Mouse (Mus musculus) hindbrain, embryonic 12.5 days (tissue): ENCODE data around the gene Cirbp. TPM values are rescaled to one million over a fixed set of nuclear protein-coding genes. Genes with fewer than 3 reads are reported as not detected.
A peak's percentile ranks its signal among the peaks of the same experiment; 100 is the strongest.

Experiments
- ATAC-seq: fragments of 200-750 bp; cut with Nextera tagmentation; 2 replicates; pipeline ENCODE4 v1.8.0; 2017; ENCODE audit warnings: moderate TSS enrichment; ENCODE audit not compliant: low FRiP score
- H3K27ac ChIP-seq: fragments of 300-500 bp; sonication (generic); 2 replicates; pipeline ENCODE4 v1.5.1; 2016; ENCODE audit warnings: mild to moderate bottlenecking
- H3K27me3 ChIP-seq: fragments of 300-500 bp; sonication (generic); 2 replicates; pipeline ENCODE4 v1.6.1; 2016; ENCODE audit warnings: mild to moderate bottlenecking
- H3K36me3 ChIP-seq: fragments of 300-500 bp; sonication (generic); 2 replicates; pipeline ENCODE4 v1.6.1; 2016; ENCODE audit warnings: mild to moderate bottlenecking
- H3K4me1 ChIP-seq: fragments of 300-500 bp; sonication (generic); 2 replicates; pipeline ENCODE4 v1.6.1; 2016
- H3K4me2 ChIP-seq: fragments of 300-500 bp; sonication (generic); replicated peaks from 2 replicates; pipeline ENCODE4 v1.6.1; 2016; ENCODE audit warnings: mild to moderate bottlenecking
- H3K4me3 ChIP-seq: fragments of 300-500 bp; sonication (generic); 2 replicates; pipeline ENCODE4 v1.5.1; 2016; ENCODE audit warnings: mild to moderate bottlenecking
- H3K9ac ChIP-seq: fragments of 300-500 bp; sonication (generic); 2 replicates; pipeline ENCODE4 v1.6.1; 2016; ENCODE audit warnings: mild to moderate bottlenecking, moderate library complexity
- H3K9me3 ChIP-seq: fragments of 300-500 bp; sonication (generic); replicated peaks from 2 replicates; pipeline ENCODE4 v1.6.1; 2016; ENCODE audit warnings: mild to moderate bottlenecking
- WGBS: fragments of 180-500 bp; shearing (Covaris S2); methylation state at CpG from one replicate; pipeline ENCODE4 v1.1.7; 2016; 5-methylcytosine and 5-hydroxymethylcytosine counted together
- polyA plus RNA-seq: library from polyadenylated mRNA; unstranded; fragments of >200 nt; fragmentation: Nextera tagmentation; extraction: Ambion mirVana; gene quantifications from 2 replicates; pipeline ENCODE4 v1.2.1, GENCODE M21; 2016

Gene Cirbp
- polyA plus RNA-seq, 1 experiment from 2014 or later, result 235 TPM

- Histone ChIP-seq H3K4me1 (peaks cover 51% of the 10 kb centered on the region), H3K9me3 (no peaks in the 10 kb centered on the region), H3K27ac (peak overlapping the region; percentile 96), H3K27me3 (peaks cover 31% of the 10 kb centered on the region), H3K4me3 (peak overlapping the region; percentile 72), H3K4me2 (peak overlapping the region; percentile 96), H3K9ac (peak overlapping the region; percentile 96), H3K36me3 (peaks cover 33% of the 10 kb centered on the region)
- 2% methylated on average over 10 of the region's 10 CpGs for WGBS
- peak; percentile 0 for ATAC-seq
Measured at GRCm38 (mm10) chr10:80139439-80139775, 26.4 kb upstream of the Cirbp start.

- Histone ChIP-seq H3K4me3 (0 out of 2 replicates have a peak overlapping the region, but pooled peaks have one; percentile 72), H3K27ac (no peak overlapping the region), H3K9me3 (no peaks in the 10 kb centered on the region), H3K4me1 (peaks cover 51% of the 10 kb centered on the region), H3K9ac (no peak overlapping the region), H3K27me3 (peaks cover 24% of the 10 kb centered on the region), H3K36me3 (peaks cover 33% of the 10 kb centered on the region), H3K4me2 (no peak overlapping the region)
- WGBS, result 74% methylated on average over 11 of the region's 11 CpGs
- no peak for ATAC-seq
Measured at GRCm38 (mm10) chr10:80139975-80140665, 25.7 kb upstream of the Cirbp start.

GRCm38 (mm10) chr10:80140666-80141035 lies 25.1 kb upstream of the Cirbp start, which contains the start of gene Cbarp:
TSS of gene Cbarp (minus strand) at chr10:80140835.
- Histone ChIP-seq H3K4me1 (peaks cover 54% of the 10 kb centered on the region), H3K9ac (peak within 1 kb of the TSS; percentile 59), H3K9me3 (no peaks in the 10 kb centered on the region), H3K27me3 (peaks cover 19% of the 10 kb centered on the region), H3K4me3 (peak within 1 kb of the TSS; percentile 72), H3K4me2 (peak within 1 kb of the TSS; percentile 96), H3K36me3 (peaks cover 30% of the 10 kb centered on the region), H3K27ac (peak within 1 kb of the TSS; percentile 96)
- WGBS, result 77% methylated on average over 10 of the region's 10 CpGs
- no peak for ATAC-seq

GRCm38 (mm10) chr10:80141243-80141642 lies 24.5 kb upstream of the Cirbp start:
- Histone ChIP-seq H3K9ac (peak overlapping the region; percentile 59), H3K27me3 (peaks cover 13% of the 10 kb centered on the region), H3K4me1 (peaks cover 58% of the 10 kb centered on the region), H3K9me3 (no peaks in the 10 kb centered on the region), H3K36me3 (peaks cover 24% of the 10 kb centered on the region), H3K4me3 (peak overlapping the region; percentile 64), H3K27ac (peak overlapping the region; percentile 89), H3K4me2 (peak overlapping the region; percentile 89)
- peak; percentile 39 for ATAC-seq
- WGBS, result 0% methylated on average over 29 of the region's 29 CpGs

GRCm38 (mm10) chr10:80141786-80142529 lies 23.8 kb upstream of the Cirbp start:
- peaks cover 20% of the 10 kb centered on the region for H3K36me3 ChIP-seq
- H3K27me3 ChIP-seq, result peaks cover 6% of the 10 kb centered on the region
- H3K9ac ChIP-seq, result peak overlapping the region; percentile 87
- peak; percentile 81 for ATAC-seq
- no peaks in the 10 kb centered on the region for H3K9me3 ChIP-seq
- H3K4me1 ChIP-seq, result peaks cover 52% of the 10 kb centered on the region
- peak overlapping the region; percentile 64 for H3K4me3 ChIP-seq
- 1% methylated on average over 42 of the region's 43 CpGs for WGBS
- H3K4me2 ChIP-seq, result peak overlapping the region; percentile 89
- H3K27ac ChIP-seq, result peak overlapping the region; percentile 89

GRCm38 (mm10) chr10:80142530-80142925 lies 23.3 kb upstream of the Cirbp start:
- peaks cover under 1% of the 10 kb centered on the region; the same call in 1 of the 2 replicates for H3K27me3 ChIP-seq
- H3K9ac ChIP-seq, result peak overlapping the region; percentile 87
- no peaks in the 10 kb centered on the region for H3K9me3 ChIP-seq
- ATAC-seq, result no peak; the same call in 1 of the 2 replicates
- peaks cover 20% of the 10 kb centered on the region for H3K36me3 ChIP-seq
- peaks cover 52% of the 10 kb centered on the region for H3K4me1 ChIP-seq
- H3K4me2 ChIP-seq, result peak overlapping the region; percentile 89
- peak overlapping the region; percentile 64 for H3K4me3 ChIP-seq
- H3K27ac ChIP-seq, result peak overlapping the region; percentile 75
- under 1% methylated on average over 15 of the region's 15 CpGs for WGBS

GRCm38 (mm10) chr10:80143664-80144063 lies 22.1 kb upstream of the Cirbp start:
- 92% methylated on average over 7 of the region's 7 CpGs for WGBS
- H3K4me2 ChIP-seq, result no peak overlapping the region

GRCm38 (mm10) chr10:80144159-80144558 lies 21.6 kb upstream of the Cirbp start:
- WGBS, result 93% methylated on average over 12 of the region's 12 CpGs
- Histone ChIP-seq H3K4me2 (no peak overlapping the region), H3K27ac (0 out of 2 replicates have a peak overlapping the region, but pooled peaks have one; percentile 4), H3K4me1 (peaks cover 45% of the 10 kb centered on the region), H3K27me3 (no peaks in the 10 kb centered on the region), H3K9me3 (no peaks in the 10 kb centered on the region), H3K4me3 (no peak overlapping the region), H3K36me3 (peaks cover 20% of the 10 kb centered on the region), H3K9ac (no peak overlapping the region)
- ATAC-seq, result no peak

More at GRCm38 (mm10) chr10:80143664-80144063, 22.1 kb upstream of the Cirbp start:
- Histone ChIP-seq H3K27ac (0 out of 2 replicates have a peak overlapping the region, but pooled peaks have one; percentile 4), H3K4me3 (no peak overlapping the region), H3K27me3 (no peaks in the 10 kb centered on the region), H3K9me3 (no peaks in the 10 kb centered on the region), H3K9ac (no peak overlapping the region), H3K36me3 (peaks cover 20% of the 10 kb centered on the region), H3K4me1 (peaks cover 46% of the 10 kb centered on the region)
- ATAC-seq, result no peak

- no peak for ATAC-seq
- peaks cover 20% of the 10 kb centered on the region for H3K36me3 ChIP-seq
- 0 out of 2 replicates have a peak overlapping the region, but pooled peaks have one; percentile 31 for H3K27ac ChIP-seq
- peaks cover 40% of the 10 kb centered on the region for H3K4me1 ChIP-seq
- H3K9me3 ChIP-seq, result no peaks in the 10 kb centered on the region
- 71% methylated on average over 20 of the region's 20 CpGs for WGBS
- no peaks in the 10 kb centered on the region for H3K27me3 ChIP-seq
- H3K4me2 ChIP-seq, result 0 out of 2 replicates have a peak overlapping the region, but pooled peaks have one; percentile 0
- H3K4me3 ChIP-seq, result 0 out of 2 replicates have a peak overlapping the region, but pooled peaks have one; percentile 3
- H3K9ac ChIP-seq, result no peak overlapping the region
Measured at GRCm38 (mm10) chr10:80144864-80145838, 20.6 kb upstream of the Cirbp start.

- Histone ChIP-seq H3K4me3 (0 out of 2 replicates have a peak overlapping the region, but pooled peaks have one; percentile 3), H3K9me3 (no peaks in the 10 kb centered on the region), H3K27me3 (no peaks in the 10 kb centered on the region), H3K4me2 (no peak overlapping the region), H3K36me3 (peaks cover 20% of the 10 kb centered on the region), H3K27ac (0 out of 2 replicates have a peak overlapping the region, but pooled peaks have one; percentile 31), H3K4me1 (peaks cover 38% of the 10 kb centered on the region), H3K9ac (no peak overlapping the region)
- ATAC-seq, result no peak
- 92% methylated on average over 6 of the region's 6 CpGs for WGBS
Measured at GRCm38 (mm10) chr10:80145896-80146295, 19.9 kb upstream of the Cirbp start.

GRCm38 (mm10) chr10:80146568-80147011 lies 19.2 kb upstream of the Cirbp start:
- Histone ChIP-seq H3K4me3 (no peak overlapping the region), H3K9ac (no peak overlapping the region), H3K4me1 (peaks cover 32% of the 10 kb centered on the region), H3K27me3 (no peaks in the 10 kb centered on the region), H3K36me3 (peaks cover 27% of the 10 kb centered on the region), H3K27ac (0 out of 2 replicates have a peak overlapping the region, but pooled peaks have one; percentile 97), H3K4me2 (0 out of 2 replicates have a peak overlapping the region, but pooled peaks have one; percentile 1), H3K9me3 (no peaks in the 10 kb centered on the region)
- WGBS, result 75% methylated on average over 4 of the region's 4 CpGs
- no peak for ATAC-seq
